Mouse (Mus musculus) myocyte (in vitro differentiated cells): ENCODE data around the gene Rpl35. TPM values are rescaled to one million over a fixed set of nuclear protein-coding genes. Genes with fewer than 3 reads are reported as not detected.

Experiments
- H3K27me3 ChIP-seq: one replicate; pipeline ENCODE4 v1.6.1; 2011; ENCODE audit not compliant: control insufficient read depth, insufficient read depth, insufficient read length
- H3K36me3 ChIP-seq: one replicate; pipeline ENCODE4 v1.6.1; 2011; ENCODE audit not compliant: control insufficient read depth, insufficient read depth
- H3K4me2 ChIP-seq: one replicate; pipeline ENCODE4 v1.6.1; 2011; ENCODE audit warnings: low read depth, control low read depth
- H3K4me3 ChIP-seq: one replicate; pipeline ENCODE4 v1.5.1; 2011; ENCODE audit warnings: mild to moderate bottlenecking, control low read depth, moderate library complexity
- H3K79me2 ChIP-seq: one replicate; pipeline ENCODE4 v1.6.1; 2011; ENCODE audit not compliant: control insufficient read depth, insufficient read depth
- H3ac ChIP-seq: one replicate; pipeline ENCODE4 v1.6.1; 2011; ENCODE audit not compliant: control insufficient read depth, insufficient read length
- CEBPB ChIP-seq: IDR thresholded peaks from 2 replicates; pipeline ENCODE4 v1.6.1; 2011; ENCODE audit warnings: mild to moderate bottlenecking, moderate library complexity; ENCODE audit not compliant: poor library complexity, insufficient read depth, severe bottlenecking
- E2F4 ChIP-seq: IDR thresholded peaks from one replicate; pipeline ENCODE4 v1.6.1; 2011; ENCODE audit warnings: mild to moderate bottlenecking, control low read depth, moderate library complexity; ENCODE audit not compliant: insufficient read depth
- MAX ChIP-seq: IDR thresholded peaks from one replicate; pipeline ENCODE4 v1.6.1; 2011; ENCODE audit warnings: low read depth, mild to moderate bottlenecking, control low read depth
- MYOD1 ChIP-seq, 3 experiments: IDR thresholded peaks; one replicate each; pipeline ENCODE4 v1.6.1; 2011; ENCODE audit warnings: control low read depth in 2 of 3, low read depth in 2 of 3, mild to moderate bottlenecking in 2 of 3, moderate library complexity in 1 of 3; ENCODE audit not compliant: insufficient read length in 2 of 3, control insufficient read depth in 1 of 3
- MYOG ChIP-seq, 3 experiments: IDR thresholded peaks; one replicate each; pipeline ENCODE4 v1.6.1; 2011; ENCODE audit warnings: control low read depth in 2 of 3, low read depth in 2 of 3, mild to moderate bottlenecking in 2 of 3; ENCODE audit not compliant: insufficient read length in 2 of 3, control insufficient read depth in 1 of 3, insufficient read depth in 1 of 3
- POLR2A ChIP-seq: IDR thresholded peaks from one replicate; pipeline ENCODE4 v1.6.1; 2011; ENCODE audit warnings: low read depth, mild to moderate bottlenecking, control low read depth, moderate library complexity; ENCODE audit not compliant: insufficient read length
- POLR2AphosphoS2 ChIP-seq: IDR thresholded peaks from one replicate; pipeline ENCODE4 v1.6.1; 2011; ENCODE audit warnings: low read depth, control low read depth; ENCODE audit not compliant: insufficient read length
- REST ChIP-seq: IDR thresholded peaks from one replicate; pipeline ENCODE4 v1.6.1; 2011; ENCODE audit warnings: mild to moderate bottlenecking, control low read depth, moderate library complexity; ENCODE audit not compliant: insufficient read depth, insufficient read length
- SRF ChIP-seq: IDR thresholded peaks from one replicate; pipeline ENCODE4 v1.6.1; 2011; ENCODE audit warnings: low read depth; ENCODE audit not compliant: control insufficient read depth, insufficient read length
- TCF12 ChIP-seq: IDR thresholded peaks from one replicate; pipeline ENCODE4 v1.6.1; 2011; ENCODE audit warnings: mild to moderate bottlenecking, control low read depth; ENCODE audit not compliant: poor library complexity, insufficient read depth, severe bottlenecking
- TCF3 ChIP-seq: IDR thresholded peaks from one replicate; pipeline ENCODE4 v1.6.1; 2011; ENCODE audit warnings: low read depth, control low read depth; ENCODE audit not compliant: insufficient read length
- USF1 ChIP-seq: IDR thresholded peaks from one replicate; pipeline ENCODE4 v1.6.1; 2011; ENCODE audit warnings: low read depth, mild to moderate bottlenecking, control low read depth, moderate library complexity
- polyA plus RNA-seq: library from polyadenylated mRNA; unstranded; fragments of >200 nt; fragmentation: generic; extraction: Trizol; gene quantifications from one replicate; pipeline ENCODE4 v1.2.1, GENCODE M21; 2012; ENCODE audit warnings: missing spikeins

Gene Rpl35
- polyA plus RNA-seq, 1 experiment: 1,480 TPM

GRCm38 (mm10) chr2:38999910-39000586 is 5.4 kb downstream of the Rpl35 start:
- peaks cover 37% of the 10 kb centered on the region for H3K36me3 ChIP-seq
- no peak overlapping the region for H3K4me3 ChIP-seq
- H3K79me2 ChIP-seq: peaks cover 30% of the 10 kb centered on the region
- peak; percentile 16 for TF ChIP-seq POLR2A
- no peak for TF ChIP-seq MAX
- no peak for TF ChIP-seq CEBPB
- no peak for TF ChIP-seq MYOD1 (IDR thresholded peaks at IDR 0.05; ENCODE audit: control insufficient read depth in 1 of 3, insufficient read length in 2 of 3, low read depth in 2 of 3)
- TF ChIP-seq MYOG (IDR thresholded peaks at IDR 0.05; ENCODE audit: control insufficient read depth in 1 of 3, insufficient read depth in 1 of 3, insufficient read length in 2 of 3, low read depth in 2 of 3): no peak
- no peak for TF ChIP-seq SRF
- TF ChIP-seq USF1: no peak
- TF ChIP-seq REST: no peak
- TF ChIP-seq E2F4: no peak
- TF ChIP-seq TCF12: no peak
- no peak for TF ChIP-seq TCF3
- peak; percentile 67 for TF ChIP-seq POLR2AphosphoS2
- no peak overlapping the region for H3K4me2 ChIP-seq
- no peak overlapping the region for H3ac ChIP-seq
- H3K27me3 ChIP-seq: no peaks in the 10 kb centered on the region

GRCm38 (mm10) chr2:38999381-38999780 is 6.0 kb downstream of the Rpl35 start:
- Histone ChIP-seq H3K27me3 (no peaks in the 10 kb centered on the region), H3ac (no peak overlapping the region), H3K4me2 (no peak overlapping the region), H3K4me3 (no peak overlapping the region), H3K79me2 (peaks cover 27% of the 10 kb centered on the region), H3K36me3 (peaks cover 37% of the 10 kb centered on the region)
- TF ChIP-seq E2F4: no peak
- no peak for TF ChIP-seq MYOD1 (IDR thresholded peaks at IDR 0.05; ENCODE audit: control insufficient read depth in 1 of 3, insufficient read length in 2 of 3, low read depth in 2 of 3)
- TF ChIP-seq SRF: no peak
- no peak for TF ChIP-seq POLR2A
- TF ChIP-seq MYOG (IDR thresholded peaks at IDR 0.05; ENCODE audit: control insufficient read depth in 1 of 3, insufficient read depth in 1 of 3, insufficient read length in 2 of 3, low read depth in 2 of 3): no peak

DNA sequence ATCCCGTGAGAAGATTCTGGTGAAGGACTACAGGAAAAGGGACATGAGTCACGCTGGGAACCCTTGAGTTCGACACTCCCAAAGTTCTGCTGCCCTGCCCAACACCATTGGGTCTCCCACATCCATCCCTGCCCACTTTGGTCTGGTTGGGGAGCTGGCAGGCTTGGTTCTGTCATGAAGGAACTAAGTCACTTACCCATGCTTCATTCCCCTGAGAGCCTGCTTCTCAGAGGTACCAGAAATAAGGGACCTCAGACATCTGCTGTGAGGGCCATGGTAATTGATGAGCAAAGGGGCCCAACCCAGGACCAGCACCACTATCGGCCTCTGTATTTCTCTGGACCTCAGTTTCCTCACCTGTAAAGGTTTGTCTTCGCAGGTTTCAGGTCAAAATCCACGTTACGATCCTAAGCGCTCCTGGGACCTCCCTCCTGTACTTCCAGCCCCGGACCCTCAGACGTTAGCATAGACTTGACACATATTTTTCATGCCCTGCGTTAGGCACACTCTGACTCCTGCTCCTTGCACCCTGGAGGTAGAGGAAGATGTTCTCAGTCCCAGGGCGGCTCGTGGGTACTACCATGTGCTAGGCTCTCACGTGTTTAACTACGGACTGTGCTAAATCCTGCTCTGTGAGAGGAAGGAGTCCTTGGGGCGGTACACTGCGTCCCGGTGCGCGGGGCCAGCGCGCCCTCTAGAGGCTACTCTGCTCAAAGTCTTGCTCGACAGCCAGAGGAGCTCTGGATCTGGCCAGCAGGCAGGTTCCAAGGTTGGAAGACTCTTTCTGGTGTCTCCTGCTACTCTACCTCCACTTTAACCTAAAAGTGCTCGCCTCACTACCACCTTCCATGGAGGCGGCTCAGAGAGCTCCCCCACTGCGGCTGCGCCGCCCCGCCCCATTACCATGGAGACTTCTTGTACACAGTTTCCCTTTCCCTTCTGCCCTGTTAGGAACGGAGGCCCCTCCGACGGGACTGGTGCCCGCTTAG is 7.7 kb downstream of the Rpl35 start, which contains the start of gene Wdr38:
Gene Wdr38, plus strand, starts transcription at position 91 of the 989 bp plus-strand sequence.
- H3K27me3 ChIP-seq: no peaks in the 10 kb centered on the region
- H3ac ChIP-seq: no peak within 1 kb of the TSS
- H3K4me3 ChIP-seq: peak within 1 kb of the TSS; percentile 20
- H3K79me2 ChIP-seq: peaks cover 10% of the 10 kb centered on the region
- no peak for TF ChIP-seq MYOD1 (IDR thresholded peaks at IDR 0.05; ENCODE audit: control insufficient read depth in 1 of 3, insufficient read length in 2 of 3, low read depth in 2 of 3)
- TF ChIP-seq POLR2A: peak; percentile 47
- TF ChIP-seq MAX: peak; percentile 64
- peak; percentile 43 for TF ChIP-seq SRF
- no peak for TF ChIP-seq REST
- peak; percentile 35 for TF ChIP-seq USF1
- TF ChIP-seq E2F4: no peak
- peak in 1 of 3 experiments; percentile 11 for TF ChIP-seq MYOG (IDR thresholded peaks at IDR 0.05; ENCODE audit: control insufficient read depth in 1 of 3, insufficient read depth in 1 of 3, insufficient read length in 2 of 3, low read depth in 2 of 3)
- TF ChIP-seq CEBPB: no peak
- TF ChIP-seq POLR2AphosphoS2: no peak
- TF ChIP-seq TCF3: no peak
- no peak for TF ChIP-seq TCF12
- H3K4me2 ChIP-seq: peak within 1 kb of the TSS; percentile 97
- H3K36me3 ChIP-seq: peaks cover 28% of the 10 kb centered on the region

DNA sequence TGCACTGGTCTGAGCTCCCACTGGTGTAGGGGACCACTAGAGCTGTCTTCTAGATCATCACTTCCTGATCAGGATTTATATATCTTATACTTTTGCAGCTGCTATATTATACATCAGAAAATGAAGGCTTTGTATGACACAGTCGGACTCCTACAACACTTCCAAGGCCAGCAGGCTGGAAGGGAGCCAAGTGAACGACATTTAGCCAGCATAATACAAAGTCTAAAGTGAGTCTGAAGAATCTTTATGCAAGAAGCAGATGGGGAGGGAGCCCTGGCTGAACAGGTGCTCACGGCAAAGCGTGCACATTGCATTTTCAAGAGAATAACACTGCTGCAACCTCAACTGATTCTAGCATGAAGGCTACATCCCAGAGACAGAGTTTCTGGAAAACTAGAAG is 13.0 kb downstream of the Rpl35 start:
- Histone ChIP-seq H3K36me3 (no peaks in the 10 kb centered on the region), H3K79me2 (no peaks in the 10 kb centered on the region), H3ac (no peak overlapping the region), H3K27me3 (no peaks in the 10 kb centered on the region), H3K4me3 (no peak overlapping the region), H3K4me2 (no peak overlapping the region)
- no peak for TF ChIP-seq MYOG (IDR thresholded peaks at IDR 0.05; ENCODE audit: control insufficient read depth in 1 of 3, insufficient read depth in 1 of 3, insufficient read length in 2 of 3, low read depth in 2 of 3)
- no peak for TF ChIP-seq TCF3
- no peak for TF ChIP-seq MAX
- TF ChIP-seq MYOD1 (IDR thresholded peaks at IDR 0.05; ENCODE audit: control insufficient read depth in 1 of 3, insufficient read length in 2 of 3, low read depth in 2 of 3): peak in 1 of 3 experiments; percentile 9
- no peak for TF ChIP-seq CEBPB
